13 mouse cellular contexts compared by ENCODE assay signal in genomic region chr7:134207956-134208355, GRCm38 (mm10). TPM values are rescaled to one million over a fixed set of nuclear protein-coding genes. Genes with fewer than 3 reads are reported as not detected.
DNase-seq lines count a peak whose midpoint lies in the region; ATAC-seq lines count a peak whose summit lies in the region.
"Had no signal": no experiment of that assay in that cellular context is flagged by ENCODE, and none has a peak within 500 bp of the region (broad histone marks: within the 10 kb centered on the region; RNA-seq: fewer than 3 reads in every experiment).

No protein-coding gene starts in this region.

- H3K9ac ChIP-seq in hindbrain, embryonic 12.5 days, result no peak overlapping the region
- H3K9ac ChIP-seq: stomach, embryonic 15.5 days had no signal

- no peak overlapping the region for H3K27ac ChIP-seq in heart, embryonic 10.5 days
- H3K27ac ChIP-seq in hindbrain, embryonic 12.5 days, result no peak overlapping the region
- H3K27ac ChIP-seq: stomach, embryonic 15.5 days had no signal

- H3K4me3 ChIP-seq in heart, embryonic 10.5 days, result no peak overlapping the region
- H3K4me3 ChIP-seq in hindbrain, embryonic 12.5 days, result no peak overlapping the region
- H3K4me3 ChIP-seq: erythroblast, embryonic 14.5 days; stomach, embryonic 15.5 days had no signal

- H3K27me3 ChIP-seq in heart, embryonic 10.5 days (ENCODE audit: insufficient read depth, poor library complexity, severe bottlenecking), result no peaks in the 10 kb centered on the region
- H3K27me3 ChIP-seq in hindbrain, embryonic 12.5 days, result peaks cover 4% of the 10 kb centered on the region; the same call in 1 of the 2 replicates
- H3K27me3 ChIP-seq: CH12.LX; stomach, embryonic 15.5 days had no signal

- DNase-seq in heart, adult 18-20 months, result peak; percentile 25 to 53
- no peak for DNase-seq in heart, embryonic 10.5 days (ENCODE audit: low spot score)
- DNase-seq in frontal cortex, adult 2 months (ENCODE audit: extremely low spot score in 1 of 2, low spot score in 1 of 2), result peak; percentile 33 to 71
- DNase-seq in lung, postnatal 14 days, result peak; percentile 26
- no peak for DNase-seq in thymus, adult 18-20 months
- DNase-seq in cerebellum, adult 9-11 months, result no peak
- DNase-seq in kidney, postnatal 10 days, result no peak
- DNase-seq: kidney, adult 9 months had no signal

- ATAC-seq in hindbrain, embryonic 12.5 days (ENCODE audit: low FRiP score), result peak; percentile 43; the same call in 1 of the 2 replicates

- H3K9me3 ChIP-seq in heart, embryonic 10.5 days, result no peaks in the 10 kb centered on the region
- no peaks in the 10 kb centered on the region for H3K9me3 ChIP-seq in hindbrain, embryonic 12.5 days (replicated peaks)
- H3K9me3 ChIP-seq: stomach, embryonic 15.5 days had no signal

- peaks cover 9% of the 10 kb centered on the region; the same call in 1 of the 2 replicates for H3K4me1 ChIP-seq in heart, embryonic 10.5 days
- H3K4me1 ChIP-seq in hindbrain, embryonic 12.5 days, result peaks cover 6% of the 10 kb centered on the region; the same call in 1 of the 2 replicates
- H3K4me1 ChIP-seq: stomach, embryonic 15.5 days had no signal

- WGBS in heart, embryonic 10.5 days, result 63% methylated on average over 10 of the region's 10 CpGs
- 54% methylated on average over 10 of the region's 10 CpGs for WGBS in hindbrain, embryonic 12.5 days

- no peaks in the 10 kb centered on the region for H3K36me3 ChIP-seq in heart, embryonic 10.5 days
- H3K36me3 ChIP-seq in hindbrain, embryonic 12.5 days, result no peaks in the 10 kb centered on the region
- H3K36me3 ChIP-seq: stomach, embryonic 15.5 days had no signal

- no peak overlapping the region for H3K4me2 ChIP-seq in hindbrain, embryonic 12.5 days (replicated peaks)
- H3K4me2 ChIP-seq: midbrain, embryonic 11.5 days; stomach, embryonic 15.5 days had no signal

RNA-seq across cellular contexts. Expression of gene Adam12, which starts 24.0 kb away (rescaled TPM):
- total RNA-seq in heart, adult 18-20 months (2021), result 1 to 10 TPM in 1 of 2 experiments, under 1 TPM in 1; 0.42 to 2.1 TPM
- 4.3 and 9.6 TPM in 2 replicates for polyA plus RNA-seq in heart, embryonic 10.5 days (2016; fragmentation: Nextera tagmentation; extraction: Ambion mirVana)
- polyA plus RNA-seq in frontal cortex, adult 2 months (2012; rRNA removed), result 3.2 and 3.6 TPM in 2 replicates
- polyA plus RNA-seq in hindbrain, embryonic 12.5 days (2016; fragmentation: Nextera tagmentation; extraction: Ambion mirVana), result 3.5 and 6.6 TPM in 2 replicates
- total RNA-seq: CH12.LX had no signal

Comparison
In these comparisons a context has a peak if more than half of its experiments do, and no peak if none do; other contexts are left out.
1. DNase-seq: peak in heart, adult 18-20 months (2 of 2), frontal cortex, adult 2 months (2 of 2) and lung, postnatal 14 days (single experiment); none in heart, embryonic 10.5 days (single experiment), thymus, adult 18-20 months (0 of 2), cerebellum, adult 9-11 months (single experiment) and kidney, postnatal 10 days (single experiment).